Mouse (Mus musculus) heart, postnatal 14 days (tissue): ENCODE results near the gene Adcy10. TPM values are rescaled to one million over a fixed set of nuclear protein-coding genes. Genes with fewer than 3 reads are reported as not detected.

ENCODE experiments used
- total RNA-seq, 2 experiments: library from RNA; stranded (reverse); gene quantifications; 2 replicates each; pipeline ENCODE4 v1.2.3; 2021

Adcy10 gene
- total RNA-seq, 2 experiments from 2014 or later: 0.17 TPM; not detected in 1

Other genes with a start within 250 kb of the Adcy10 start
- gene Tiprl, start 248.2 kb upstream of the Adcy10 start, total RNA-seq: 10 to 100 TPM; 37.1 to 37.8 TPM
- gene Gpr161, start 189.4 kb upstream of the Adcy10 start, total RNA-seq: 1 to 10 TPM; 3.6 to 3.8 TPM
- gene Dcaf6, start 24.7 kb upstream of the Adcy10 start, total RNA-seq: 10 to 100 TPM; 75.7 to 83.9 TPM
- 100 to 1,000 TPM; 485 to 516 TPM for gene Mpc2, start 24.5 kb upstream of the Adcy10 start, total RNA-seq
- gene Mpzl1, start 149.4 kb downstream of the Adcy10 start, total RNA-seq: 10 to 100 TPM; 33.3 to 34.1 TPM
- gene Rcsd1, start 224.6 kb downstream of the Adcy10 start, total RNA-seq: 100 to 1,000 TPM; 103 to 109 TPM